Mouse (Mus musculus) lung, adult 2 months (tissue): ENCODE measurements around the gene Sema3g.

Experiments used
- CTCF ChIP-seq: fragments of 200-500 bp; IDR thresholded peaks from 2 replicates; pipeline ENCODE4 v1.5.1; 2011; ENCODE audit warnings: mild to moderate bottlenecking, low read length, control low read depth; ENCODE audit not compliant: insufficient read depth
- POLR2A ChIP-seq: fragments of 200-500 bp; IDR thresholded peaks from 2 replicates; pipeline ENCODE4 v1.6.1; 2011; ENCODE audit warnings: low read depth, mild to moderate bottlenecking, control low read depth, low read length, borderline replicate concordance; ENCODE audit errors: extremely low read depth

DNA sequence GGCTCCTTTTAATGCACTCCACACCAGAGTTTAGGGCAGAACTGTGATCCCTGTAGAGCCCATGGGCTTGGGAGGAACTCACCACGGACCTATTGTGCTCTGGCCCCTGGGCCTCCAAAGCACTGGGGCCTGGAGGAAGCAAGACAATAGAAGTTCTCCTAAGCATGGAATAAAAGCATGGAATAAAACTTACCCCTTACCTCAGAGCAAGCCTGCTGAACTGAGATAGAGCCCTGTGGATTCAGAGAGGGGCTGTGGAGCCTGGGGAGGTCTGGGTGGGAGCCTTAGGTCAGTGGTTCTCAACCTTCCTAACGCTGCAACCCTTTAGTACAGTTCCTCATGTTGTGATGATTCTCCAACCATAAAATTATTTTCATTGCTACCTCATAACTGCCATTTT lies 814 bp upstream of the Sema3g start, which contains the start of gene Nisch:
- TF ChIP-seq POLR2A: no peak
- TF ChIP-seq CTCF: no peak
